Mouse (Mus musculus) cerebellum, adult 2 months (tissue): Measurements from ENCODE around the gene Fam102b. TPM values are rescaled to one million over a fixed set of nuclear protein-coding genes. Genes with fewer than 3 reads are reported as not detected.

ENCODE experiments used
- DNase-seq, 2 experiments: peaks; one replicate each; pipeline ENCODE4 v3.0.0; 2021
- H3K27ac ChIP-seq: fragments of 200-500 bp; 2 replicates; pipeline ENCODE4 v1.5.1; 2012; ENCODE audit warnings: low read length, control low read depth, inconsistent platforms; ENCODE audit not compliant: insufficient read depth
- H3K27me3 ChIP-seq: fragments of 200-500 bp; 2 replicates; pipeline ENCODE4 v1.6.1; 2012; ENCODE audit warnings: inconsistent platforms, mild to moderate bottlenecking, low read length, moderate library complexity; ENCODE audit not compliant: control insufficient read depth, insufficient read depth
- H3K4me1 ChIP-seq: fragments of 200-500 bp; 2 replicates; pipeline ENCODE4 v1.6.1; 2011; ENCODE audit warnings: low read length; ENCODE audit not compliant: control insufficient read depth, insufficient read depth
- H3K4me3 ChIP-seq: fragments of 200-500 bp; replicated peaks from 2 replicates; pipeline ENCODE3; 2011; ENCODE audit warnings: mild to moderate bottlenecking, low read depth, low read length, control low read depth; ENCODE audit not compliant: insufficient read depth
- CTCF ChIP-seq: fragments of 200-500 bp; IDR thresholded peaks from 2 replicates; pipeline ENCODE4 v1.5.1; 2011; ENCODE audit warnings: low read depth, mild to moderate bottlenecking, control low read depth, low read length, moderate library complexity, borderline replicate concordance; ENCODE audit not compliant: insufficient read depth
- POLR2A ChIP-seq: fragments of 200-500 bp; IDR thresholded peaks from 2 replicates; pipeline ENCODE4 v1.6.1; 2011; ENCODE audit warnings: low read length, control low read depth, borderline replicate concordance; ENCODE audit not compliant: insufficient read depth
- WGBS: fragments of 180-500 bp; shearing (Covaris S2); methylation state at CpG from one replicate; pipeline ENCODE4 v1.1.7; 2018; 5-methylcytosine and 5-hydroxymethylcytosine counted together
- polyA plus RNA-seq: library from polyadenylated mRNA; depleted of rRNA; stranded (reverse); fragments of >200 nt; gene quantifications from 2 replicates; pipeline ENCODE4 v1.2.3, GENCODE M21; 2012

The Fam102b gene
- polyA plus RNA-seq, 1 experiment: 14.3 TPM

DNA sequence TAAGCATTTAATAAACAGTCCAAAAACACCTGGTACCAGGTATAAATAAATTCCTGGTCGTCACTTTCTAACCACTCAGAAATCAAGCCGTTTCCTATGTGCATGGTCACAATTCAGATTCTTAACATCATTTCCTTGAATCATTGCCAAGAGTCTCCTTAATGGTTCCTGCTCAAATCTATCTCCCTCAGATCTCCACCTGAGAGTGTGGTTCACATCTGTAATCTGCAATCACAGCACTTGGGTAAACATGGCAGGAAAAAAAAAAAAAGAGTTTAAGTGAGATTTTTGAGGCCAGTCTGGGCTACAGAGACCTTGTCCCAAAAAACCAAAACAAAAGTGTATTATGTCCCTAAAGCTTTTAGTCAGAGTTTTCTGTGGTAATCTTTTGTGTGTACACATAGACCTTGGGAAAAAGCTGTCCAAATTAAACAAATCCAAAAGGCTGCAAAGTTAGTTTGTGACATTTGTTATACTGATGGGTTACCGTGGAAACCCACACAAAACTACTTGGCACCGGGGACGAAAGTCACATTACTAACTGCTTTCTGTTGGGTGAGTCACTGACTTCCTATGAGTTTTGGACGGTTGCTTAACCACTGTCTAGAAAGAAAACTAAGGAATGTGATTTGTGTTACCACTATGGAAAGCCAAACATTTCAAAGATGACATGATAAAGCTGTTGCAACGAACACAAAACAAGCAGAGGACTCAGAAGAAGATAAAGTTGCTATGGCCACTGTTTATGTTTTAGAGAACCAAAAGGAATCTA, 16.7 kb downstream of the Fam102b start:
- H3K4me1 ChIP-seq: no peaks in the 10 kb centered on the region
- TF ChIP-seq CTCF (no peak), POLR2A (no peak)
- H3K27me3 ChIP-seq: no peaks in the 10 kb centered on the region
- no peak for DNase-seq
- WGBS: 54% methylated on average over 7 of the region's 7 CpGs
- no peak overlapping the region for H3K4me3 ChIP-seq
- no peak overlapping the region for H3K27ac ChIP-seq

DNA sequence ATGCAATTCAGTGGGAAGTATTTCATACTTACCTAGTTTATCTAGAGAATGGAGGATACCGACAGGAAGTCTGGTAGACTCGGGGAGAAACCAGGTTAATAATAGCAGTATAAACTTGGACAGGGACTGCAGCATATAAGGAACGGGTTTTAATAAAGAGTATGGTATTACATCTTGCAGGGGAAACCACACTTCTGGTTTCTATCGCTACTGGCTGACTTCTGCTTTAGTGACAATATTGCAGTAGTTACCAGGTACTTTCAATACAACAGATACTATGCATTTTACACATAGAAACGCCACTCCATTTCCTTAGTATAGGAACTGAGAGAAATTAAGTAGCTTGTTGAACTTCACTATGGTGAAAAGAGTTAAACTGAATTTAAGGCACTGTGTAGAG, 19.2 kb downstream of the Fam102b start:
- Histone ChIP-seq H3K4me1 (no peaks in the 10 kb centered on the region), H3K27me3 (no peaks in the 10 kb centered on the region), H3K4me3 (no peak overlapping the region), H3K27ac (no peak overlapping the region)
- 92% methylated on average over 5 of the region's 5 CpGs for WGBS
- no peak for DNase-seq
- no peak for TF ChIP-seq CTCF
- no peak for TF ChIP-seq POLR2A

GRCm38 (mm10) chr3:109005777-109006176, 21.6 kb downstream of the Fam102b start:
- Histone ChIP-seq H3K27me3 (no peaks in the 10 kb centered on the region), H3K4me1 (no peaks in the 10 kb centered on the region), H3K4me3 (no peak overlapping the region), H3K27ac (no peak overlapping the region)
- no peak for DNase-seq
- TF ChIP-seq CTCF (no peak), POLR2A (no peak)
- WGBS: 82% methylated on average over 5 of the region's 5 CpGs

GRCm38 (mm10) chr3:108999173-108999572, 28.2 kb downstream of the Fam102b start:
- H3K27ac ChIP-seq: no peak overlapping the region
- whole genome bisulfite sequencing: 77% methylated on average over 1 of the region's 1 CpGs
- TF ChIP-seq POLR2A: no peak
- no peak for TF ChIP-seq CTCF
- no peaks in the 10 kb centered on the region for H3K4me1 ChIP-seq
- no peak overlapping the region for H3K4me3 ChIP-seq
- no peak for DNase-seq
- H3K27me3 ChIP-seq: no peaks in the 10 kb centered on the region

DNA sequence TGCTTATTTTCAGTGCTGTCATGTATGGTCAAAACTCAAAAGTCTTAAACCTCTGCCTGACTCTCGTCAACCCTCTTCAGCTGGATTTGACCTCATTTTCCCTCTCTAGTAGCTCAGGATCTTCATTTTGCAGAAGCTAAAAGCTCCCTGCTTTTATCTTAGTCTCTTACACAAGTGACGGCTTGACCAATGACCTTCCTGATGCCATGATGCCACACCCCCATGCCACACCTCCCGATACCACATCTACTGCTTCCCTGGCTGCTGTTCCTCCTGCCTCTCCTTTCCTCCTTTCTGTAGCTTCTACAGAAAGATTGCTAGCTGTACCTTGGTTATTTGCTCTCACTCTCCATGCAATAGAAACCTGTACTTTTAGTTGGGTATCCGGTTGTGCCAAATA, 29.6 kb downstream of the Fam102b start:
- Histone ChIP-seq H3K27ac (no peak overlapping the region), H3K4me1 (peaks cover 7% of the 10 kb centered on the region; the same call in 1 of the 2 replicates), H3K27me3 (no peaks in the 10 kb centered on the region), H3K4me3 (no peak overlapping the region)
- TF ChIP-seq CTCF (no peak), POLR2A (no peak)
- 82% methylated on average over 4 of the region's 4 CpGs for WGBS
- no peak for DNase-seq

- WGBS: 84% methylated on average over 11 of the region's 11 CpGs
- no peak for DNase-seq
- no peaks in the 10 kb centered on the region for H3K27me3 ChIP-seq
- H3K27ac ChIP-seq: no peak overlapping the region
- peaks cover 8% of the 10 kb centered on the region; the same call in 1 of the 2 replicates for H3K4me1 ChIP-seq
- no peak overlapping the region for H3K4me3 ChIP-seq
- no peak for TF ChIP-seq POLR2A
Measured at GRCm38 (mm10) chr3:108997284-108997683, 30.1 kb downstream of the Fam102b start.

- no peak overlapping the region for H3K4me3 ChIP-seq
- DNase-seq: no peak
- H3K4me1 ChIP-seq: peaks cover 8% of the 10 kb centered on the region; the same call in 1 of the 2 replicates
- H3K27ac ChIP-seq: no peak overlapping the region
- H3K27me3 ChIP-seq: no peaks in the 10 kb centered on the region
- WGBS: 85% methylated on average over 2 of the region's 2 CpGs
- TF ChIP-seq CTCF (no peak), POLR2A (no peak)
Measured at GRCm38 (mm10) chr3:108995379-108995778, 32.0 kb downstream of the Fam102b start.

GRCm38 (mm10) chr3:108994477-108994876, 32.9 kb downstream of the Fam102b start:
- H3K27ac ChIP-seq: no peak overlapping the region
- H3K27me3 ChIP-seq: no peaks in the 10 kb centered on the region
- WGBS: 95% methylated on average over 2 of the region's 2 CpGs
- peaks cover 8% of the 10 kb centered on the region; the same call in 1 of the 2 replicates for H3K4me1 ChIP-seq
- DNase-seq: no peak
- TF ChIP-seq POLR2A (no peak), CTCF (no peak)
- H3K4me3 ChIP-seq: no peak overlapping the region
